Mouse (Mus musculus): Measurements from ENCODE around the gene Dhdh.
"Not testable (repeated sequence)": the region's sequence is repeated elsewhere in the genome, so short reads cannot be mapped to it uniquely, and the experiment has no call there.

Dhdh gene

GRCm38 (mm10) chr7:45509912-45510787 is 21.5 kb upstream of the Dhdh start, which contains the start of gene Nucb1:
TSS of gene Nucb1 (minus strand) at chr7:45510406.
- no peak for DNase-seq (ENCODE audit: extremely low read depth, low read depth, low spot score)

GRCm38 (mm10) chr7:45509181-45509882 is 20.7 kb upstream of the Dhdh start:
- DNase-seq (ENCODE audit: extremely low read depth, low read depth, low spot score), result no peak

- DNase-seq (ENCODE audit: extremely low read depth, low read depth, low spot score), result no peak
Observed at GRCm38 (mm10) chr7:45508561-45508960, 20.0 kb upstream of the Dhdh start.

- no peak for DNase-seq (ENCODE audit: extremely low read depth, low read depth, low spot score)
Observed at GRCm38 (mm10) chr7:45507583-45507982, 19.0 kb upstream of the Dhdh start.

GRCm38 (mm10) chr7:45498427-45498826 is 9.8 kb upstream of the Dhdh start:
- no peak for DNase-seq (ENCODE audit: extremely low read depth, low read depth, low spot score)

GRCm38 (mm10) chr7:45494548-45494947 is 5.9 kb upstream of the Dhdh start:
- DNase-seq (ENCODE audit: extremely low read depth, low read depth, low spot score), result no peak

GRCm38 (mm10) chr7:45492951-45493350 is 4.3 kb upstream of the Dhdh start:
- DNase-seq (ENCODE audit: extremely low read depth, low read depth, low spot score), result no peak

GRCm38 (mm10) chr7:45492225-45492844 is 3.7 kb upstream of the Dhdh start:
- DNase-seq (ENCODE audit: extremely low read depth, low read depth, low spot score), result no peak

GRCm38 (mm10) chr7:45491264-45491663 is 2.7 kb upstream of the Dhdh start:
- no peak for DNase-seq (ENCODE audit: extremely low read depth, low read depth, low spot score)

- DNase-seq (ENCODE audit: extremely low read depth, low read depth, low spot score), result no peak
Observed at GRCm38 (mm10) chr7:45490822-45491221, 2.2 kb upstream of the Dhdh start.

GRCm38 (mm10) chr7:45489578-45489977 is 973 bp upstream of the Dhdh start:
- DNase-seq (ENCODE audit: extremely low read depth, low read depth, low spot score), result no peak

- no peak for DNase-seq (ENCODE audit: extremely low read depth, low read depth, low spot score)
Observed at GRCm38 (mm10) chr7:45487861-45488292, 728 bp downstream of the Dhdh start.

- no peak for DNase-seq (ENCODE audit: extremely low read depth, low read depth, low spot score)
Observed at GRCm38 (mm10) chr7:45486761-45487415, 1.7 kb downstream of the Dhdh start, which contains the start of gene Gm45808. TSS of gene Gm45808 (minus strand) at chr7:45486811.

- DNase-seq (ENCODE audit: extremely low read depth, low read depth, low spot score), result no peak
Observed at GRCm38 (mm10) chr7:45486158-45486557, 2.4 kb downstream of the Dhdh start.

GRCm38 (mm10) chr7:45484985-45485384 is 3.6 kb downstream of the Dhdh start:
- DNase-seq (ENCODE audit: extremely low read depth, low read depth, low spot score), result not testable (repeated sequence)

GRCm38 (mm10) chr7:45482166-45482565 is 6.4 kb downstream of the Dhdh start:
- no peak for DNase-seq (ENCODE audit: extremely low read depth, low read depth, low spot score)

GRCm38 (mm10) chr7:45481374-45481927 is 7.2 kb downstream of the Dhdh start, which contains the start of gene Tulp2:
TSS of gene Tulp2 (plus strand) at chr7:45481877.
- DNase-seq (ENCODE audit: extremely low read depth, low read depth, low spot score), result no peak

- DNase-seq (ENCODE audit: extremely low read depth, low read depth, low spot score), result not testable (repeated sequence)
Observed at GRCm38 (mm10) chr7:45480310-45480709, 8.3 kb downstream of the Dhdh start.

GRCm38 (mm10) chr7:45478774-45479173 is 9.8 kb downstream of the Dhdh start:
- DNase-seq (ENCODE audit: extremely low read depth, low read depth, low spot score), result no peak

GRCm38 (mm10) chr7:45477003-45477402 is 11.6 kb downstream of the Dhdh start:
- no peak for DNase-seq (ENCODE audit: extremely low read depth, low read depth, low spot score)

- no peak for DNase-seq (ENCODE audit: extremely low read depth, low read depth, low spot score)
Observed at GRCm38 (mm10) chr7:45476453-45476852, 12.2 kb downstream of the Dhdh start.

All from fat pad, adult 2 months (tissue).